Mouse (Mus musculus) stomach, embryonic 15.5 days (tissue): ENCODE measurements around the gene Ppp1r21. TPM values are rescaled to one million over a fixed set of nuclear protein-coding genes. Genes with fewer than 3 reads are reported as not detected.

ENCODE experiments used
- ATAC-seq: fragments of 200-750 bp; cut with Nextera tagmentation; 2 replicates; pipeline ENCODE4 v1.8.0; 2017; ENCODE audit warnings: low read depth, moderate number of reproducible peaks, moderate TSS enrichment; ENCODE audit not compliant: insufficient read depth, low FRiP score
- H3K27ac ChIP-seq: fragments of 300-500 bp; sonication (generic); 2 replicates; pipeline ENCODE4 v1.5.1; 2015; ENCODE audit warnings: mild to moderate bottlenecking, inconsistent platforms
- H3K27me3 ChIP-seq: fragments of 300-500 bp; sonication (generic); replicated peaks from 2 replicates; pipeline ENCODE4 v1.6.1; 2015; ENCODE audit warnings: inconsistent platforms
- H3K36me3 ChIP-seq: fragments of 300-500 bp; sonication (generic); 2 replicates; pipeline ENCODE4 v1.6.1; 2015; ENCODE audit warnings: inconsistent platforms
- H3K4me1 ChIP-seq: fragments of 300-500 bp; sonication (generic); 2 replicates; pipeline ENCODE4 v1.6.1; 2015; ENCODE audit warnings: inconsistent platforms
- H3K4me2 ChIP-seq: fragments of 300-500 bp; sonication (generic); 2 replicates; pipeline ENCODE4 v1.6.1; 2015; ENCODE audit warnings: mild to moderate bottlenecking, inconsistent platforms
- H3K4me3 ChIP-seq: fragments of 300-500 bp; sonication (generic); replicated peaks from 2 replicates; pipeline ENCODE4 v1.5.1; 2015; ENCODE audit warnings: inconsistent platforms
- H3K9ac ChIP-seq: fragments of 300-500 bp; sonication (generic); 2 replicates; pipeline ENCODE4 v1.6.1; 2015; ENCODE audit warnings: inconsistent platforms
- H3K9me3 ChIP-seq: fragments of 300-500 bp; sonication (generic); 2 replicates; pipeline ENCODE4 v1.6.1; 2016; ENCODE audit warnings: inconsistent platforms
- WGBS: fragments of 180-500 bp; shearing (Covaris S2); methylation state at CpG from one replicate; pipeline ENCODE4 v1.1.7; 2015; 5-methylcytosine and 5-hydroxymethylcytosine counted together
- polyA plus RNA-seq: library from polyadenylated mRNA; unstranded; fragments of >200 nt; fragmentation: Nextera tagmentation; extraction: Ambion mirVana; gene quantifications from 2 replicates; pipeline ENCODE4 v1.2.1, GENCODE M21; 2015

The Ppp1r21 gene
- 21.4 and 21.7 TPM in 2 replicates for polyA plus RNA-seq

- peaks cover 10% of the 10 kb centered on the region for H3K4me1 ChIP-seq
- peak; percentile 95 for ATAC-seq
- H3K27ac ChIP-seq = peak within 1 kb of the TSS; percentile 82
- no peaks in the 10 kb centered on the region for H3K27me3 ChIP-seq
- peak within 1 kb of the TSS; percentile 39; the same call in 1 of the 2 replicates for H3K9ac ChIP-seq
- peak within 1 kb of the TSS; percentile 68 for H3K4me3 ChIP-seq
- WGBS = 6% methylated on average over 48 of the region's 49 CpGs
- H3K9me3 ChIP-seq = no peaks in the 10 kb centered on the region
- no peaks in the 10 kb centered on the region for H3K36me3 ChIP-seq
- H3K4me2 ChIP-seq = peak within 1 kb of the TSS; percentile 73
Observed at GRCm38 (mm10) chr17:88529519-88530235, at the start of gene Ppp1r21. Gene Ppp1r21 (plus strand): TSS chr17:88530118.

- Histone ChIP-seq H3K9me3 (no peaks in the 10 kb centered on the region), H3K4me2 (no peak overlapping the region), H3K27ac (no peak overlapping the region), H3K4me3 (no peak overlapping the region), H3K27me3 (no peaks in the 10 kb centered on the region), H3K36me3 (peaks cover 5% of the 10 kb centered on the region; the same call in 1 of the 2 replicates), H3K4me1 (no peaks in the 10 kb centered on the region), H3K9ac (no peak overlapping the region)
- ATAC-seq = no peak
- WGBS = 85% methylated on average over 10 of the region's 10 CpGs
Observed at GRCm38 (mm10) chr17:88480369-88480768, 49.5 kb upstream of the Ppp1r21 start.

DNA sequence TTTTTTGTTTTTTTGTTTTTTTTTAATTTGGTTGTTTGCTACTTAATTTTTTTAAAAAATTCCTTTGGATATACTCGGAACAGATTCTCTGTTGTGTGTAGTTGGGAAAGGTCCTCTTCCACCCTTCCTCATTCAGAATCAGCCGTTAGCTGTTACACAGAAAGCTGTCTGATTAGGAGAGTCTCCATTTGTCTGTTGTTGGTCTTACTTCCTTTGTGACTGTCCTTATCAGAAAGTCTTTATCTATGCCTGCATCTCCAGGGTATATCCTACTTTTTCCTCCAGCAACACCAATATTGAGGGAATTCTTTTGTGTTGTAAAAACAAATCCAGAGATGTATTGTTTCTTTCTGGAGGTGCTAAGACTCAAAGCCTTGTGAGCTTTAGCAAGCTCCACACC lies 48.9 kb upstream of the Ppp1r21 start:
- no peak for ATAC-seq
- Histone ChIP-seq H3K27me3 (no peaks in the 10 kb centered on the region), H3K4me1 (no peaks in the 10 kb centered on the region), H3K4me2 (no peak overlapping the region), H3K27ac (no peak overlapping the region), H3K36me3 (peaks cover 5% of the 10 kb centered on the region; the same call in 1 of the 2 replicates), H3K9ac (no peak overlapping the region), H3K4me3 (no peak overlapping the region), H3K9me3 (no peaks in the 10 kb centered on the region)
- 77% methylated on average over 2 of the region's 2 CpGs for WGBS

DNA sequence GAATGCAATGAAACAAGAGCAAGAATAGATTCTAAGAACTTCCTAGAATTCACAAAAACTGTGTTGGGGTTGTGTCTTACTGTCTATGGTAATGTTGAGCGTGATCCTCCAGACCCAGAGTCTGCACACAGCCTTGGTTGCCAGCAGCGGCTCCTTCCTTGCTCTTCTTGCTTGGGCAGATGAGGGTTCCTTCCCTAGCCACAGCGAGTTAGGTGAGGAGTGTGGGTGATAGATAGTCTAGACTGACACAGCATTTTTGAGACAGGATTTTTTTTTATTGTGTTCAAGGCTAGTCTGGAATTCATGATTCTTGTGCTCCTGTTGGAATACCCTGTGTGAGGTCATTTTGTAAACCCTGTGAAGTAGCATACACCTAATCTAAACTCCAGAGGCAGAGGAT lies 48.3 kb upstream of the Ppp1r21 start:
- Histone ChIP-seq H3K9ac (no peak overlapping the region), H3K36me3 (peaks cover 8% of the 10 kb centered on the region; the same call in 1 of the 2 replicates), H3K9me3 (no peaks in the 10 kb centered on the region), H3K27me3 (no peaks in the 10 kb centered on the region), H3K27ac (no peak overlapping the region), H3K4me3 (no peak overlapping the region), H3K4me1 (no peaks in the 10 kb centered on the region), H3K4me2 (no peak overlapping the region)
- ATAC-seq = no peak
- WGBS = 89% methylated on average over 3 of the region's 3 CpGs

DNA sequence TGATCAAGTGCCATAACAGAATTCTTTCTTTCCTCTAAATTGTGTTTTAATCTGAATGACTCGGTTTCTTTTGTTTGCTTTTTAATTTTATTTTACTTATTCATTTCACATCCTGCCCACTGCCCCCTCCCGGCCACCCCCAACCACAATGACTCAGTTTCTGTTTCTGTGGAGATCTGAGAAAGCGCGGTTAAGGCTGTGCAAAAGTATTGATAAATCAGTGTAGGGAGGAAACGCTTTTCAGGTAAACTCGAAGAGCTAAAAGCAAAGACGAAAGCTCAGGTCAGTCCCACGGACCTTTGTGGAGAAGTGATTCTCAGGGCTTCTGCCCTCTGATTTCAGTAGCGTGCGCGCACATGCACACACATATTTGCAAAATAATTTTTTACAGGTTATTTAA lies 45.4 kb upstream of the Ppp1r21 start:
- Histone ChIP-seq H3K9me3 (no peaks in the 10 kb centered on the region), H3K36me3 (0 out of 2 replicates have a peak, but pooled peaks cover 7% of the 10 kb centered on the region), H3K9ac (no peak overlapping the region), H3K4me2 (no peak overlapping the region), H3K27ac (no peak overlapping the region), H3K4me3 (no peak overlapping the region), H3K4me1 (no peaks in the 10 kb centered on the region), H3K27me3 (no peaks in the 10 kb centered on the region)
- 83% methylated on average over 11 of the region's 11 CpGs for WGBS
- no peak for ATAC-seq

GRCm38 (mm10) chr17:88484951-88485350 lies 45.0 kb upstream of the Ppp1r21 start:
- Histone ChIP-seq H3K4me1 (no peaks in the 10 kb centered on the region), H3K4me3 (no peak overlapping the region), H3K9ac (no peak overlapping the region), H3K9me3 (no peaks in the 10 kb centered on the region), H3K27ac (no peak overlapping the region), H3K4me2 (no peak overlapping the region), H3K27me3 (no peaks in the 10 kb centered on the region), H3K36me3 (0 out of 2 replicates have a peak, but pooled peaks cover 7% of the 10 kb centered on the region)
- no peak for ATAC-seq
- 84% methylated on average over 1 of the region's 1 CpGs for WGBS

- H3K27ac ChIP-seq = no peak overlapping the region
- no peak overlapping the region for H3K4me3 ChIP-seq
- H3K4me2 ChIP-seq = no peak overlapping the region
- H3K4me1 ChIP-seq = no peaks in the 10 kb centered on the region
- peaks cover 9% of the 10 kb centered on the region; the same call in 1 of the 2 replicates for H3K36me3 ChIP-seq
- H3K9ac ChIP-seq = no peak overlapping the region
- no peak for ATAC-seq
- 91% methylated on average over 10 of the region's 10 CpGs for WGBS
- H3K27me3 ChIP-seq = no peaks in the 10 kb centered on the region
- no peaks in the 10 kb centered on the region for H3K9me3 ChIP-seq
Observed at GRCm38 (mm10) chr17:88490546-88490945, 39.4 kb upstream of the Ppp1r21 start.

DNA sequence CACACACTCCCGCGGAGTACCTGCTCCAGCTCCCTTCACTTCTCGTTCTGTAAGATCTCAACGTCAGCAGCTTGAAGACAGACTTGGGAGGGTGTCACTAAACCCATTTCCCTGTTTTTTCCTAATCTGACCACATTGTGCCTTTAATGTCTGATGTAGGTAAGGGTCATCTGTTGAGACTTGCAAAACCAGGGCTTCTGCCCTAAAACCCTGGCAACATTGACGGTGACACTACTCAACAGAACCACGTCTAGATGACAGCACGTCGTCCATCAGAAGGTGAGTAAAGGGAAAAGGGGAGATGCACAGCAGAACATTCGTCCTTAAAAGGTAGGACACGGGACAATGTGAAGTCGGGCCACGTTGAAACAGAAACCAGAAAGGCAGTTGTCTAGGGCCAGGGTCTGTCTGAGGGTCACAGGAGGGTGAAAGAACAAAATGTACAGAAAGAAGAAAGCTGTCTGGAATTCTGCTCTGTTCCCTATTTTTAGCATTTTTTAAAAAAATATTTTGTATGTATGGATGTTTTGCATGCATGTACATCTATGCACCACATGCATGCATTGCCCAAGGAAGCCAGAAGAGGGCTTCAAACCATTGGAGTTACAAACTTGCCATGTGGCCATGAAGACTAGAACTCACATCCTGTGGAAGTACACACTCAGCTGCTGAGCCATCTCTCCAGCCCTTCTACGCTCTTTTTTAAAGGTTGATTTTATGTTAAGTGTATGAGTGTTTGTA lies 38.4 kb upstream of the Ppp1r21 start:
- Histone ChIP-seq H3K4me3 (no peak overlapping the region), H3K36me3 (peaks cover 6% of the 10 kb centered on the region; the same call in 1 of the 2 replicates), H3K4me1 (no peaks in the 10 kb centered on the region), H3K4me2 (no peak overlapping the region), H3K9ac (no peak overlapping the region), H3K27me3 (no peaks in the 10 kb centered on the region), H3K9me3 (no peaks in the 10 kb centered on the region), H3K27ac (no peak overlapping the region)
- WGBS = 93% methylated on average over 13 of the region's 13 CpGs
- ATAC-seq = no peak

DNA sequence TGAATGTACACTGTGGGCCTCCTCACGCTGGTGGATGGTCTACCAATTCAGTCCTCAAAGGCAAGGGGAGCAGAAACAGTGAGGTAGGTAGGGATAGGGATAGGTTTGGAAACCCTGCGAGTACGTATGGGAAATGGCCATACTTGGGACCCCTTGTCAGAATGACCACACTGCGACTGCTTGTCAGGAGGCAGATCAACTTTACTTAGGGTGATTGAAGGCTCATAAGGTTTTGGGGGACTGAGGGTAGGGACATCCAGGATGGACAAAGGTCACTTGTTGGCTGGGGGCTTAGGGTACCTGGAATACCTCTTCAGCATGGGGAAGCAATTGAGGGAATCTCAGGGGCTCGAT lies 37.8 kb upstream of the Ppp1r21 start:
- H3K4me2 ChIP-seq = no peak overlapping the region
- no peak overlapping the region for H3K4me3 ChIP-seq
- no peaks in the 10 kb centered on the region for H3K4me1 ChIP-seq
- H3K9me3 ChIP-seq = no peaks in the 10 kb centered on the region
- H3K36me3 ChIP-seq = peaks cover 4% of the 10 kb centered on the region; the same call in 1 of the 2 replicates
- H3K9ac ChIP-seq = no peak overlapping the region
- no peak overlapping the region for H3K27ac ChIP-seq
- ATAC-seq = no peak
- 96% methylated on average over 5 of the region's 5 CpGs for WGBS
- no peaks in the 10 kb centered on the region for H3K27me3 ChIP-seq

GRCm38 (mm10) chr17:88493551-88493950 lies 36.4 kb upstream of the Ppp1r21 start:
- 81% methylated on average over 9 of the region's 9 CpGs for WGBS
- Histone ChIP-seq H3K4me1 (no peaks in the 10 kb centered on the region), H3K27me3 (no peaks in the 10 kb centered on the region), H3K9ac (no peak overlapping the region), H3K4me3 (no peak overlapping the region), H3K4me2 (no peak overlapping the region), H3K36me3 (peaks cover 4% of the 10 kb centered on the region; the same call in 1 of the 2 replicates), H3K27ac (no peak overlapping the region), H3K9me3 (no peaks in the 10 kb centered on the region)
- ATAC-seq = no peak

GRCm38 (mm10) chr17:88494121-88494771 lies 35.7 kb upstream of the Ppp1r21 start:
- ATAC-seq = no peak
- no peaks in the 10 kb centered on the region for H3K4me1 ChIP-seq
- 75% methylated on average over 14 of the region's 14 CpGs for WGBS

DNA sequence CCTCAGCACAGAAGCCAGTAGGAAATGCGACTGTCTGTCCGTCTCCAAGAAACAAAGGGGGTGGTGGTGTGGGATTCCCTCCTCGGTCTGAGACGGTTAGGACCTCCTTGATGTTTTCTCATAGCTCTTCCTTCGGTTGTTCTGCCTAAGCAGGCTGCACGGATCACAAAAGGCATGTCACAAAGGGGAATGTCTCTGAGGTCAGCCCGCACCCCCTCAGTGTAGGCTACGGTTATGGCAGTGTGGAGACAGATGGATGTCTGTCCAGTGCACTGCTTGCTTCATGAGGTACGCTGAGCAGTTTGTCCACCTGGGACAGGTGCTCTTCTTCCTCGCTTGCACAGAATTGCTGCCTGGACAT lies 35.2 kb upstream of the Ppp1r21 start:
- H3K27ac ChIP-seq = no peak overlapping the region
- no peaks in the 10 kb centered on the region for H3K9me3 ChIP-seq
- no peak overlapping the region for H3K4me3 ChIP-seq
- ATAC-seq = no peak
- peaks cover 4% of the 10 kb centered on the region; the same call in 1 of the 2 replicates for H3K36me3 ChIP-seq
- H3K4me1 ChIP-seq = no peaks in the 10 kb centered on the region
- no peaks in the 10 kb centered on the region for H3K27me3 ChIP-seq
- WGBS = 74% methylated on average over 10 of the region's 10 CpGs
- no peak overlapping the region for H3K4me2 ChIP-seq
- H3K9ac ChIP-seq = no peak overlapping the region

More at GRCm38 (mm10) chr17:88494121-88494771, 35.7 kb upstream of the Ppp1r21 start:
- no peaks in the 10 kb centered on the region for H3K9me3 ChIP-seq
- no peak overlapping the region for H3K4me2 ChIP-seq
- H3K27ac ChIP-seq = no peak overlapping the region
- no peak overlapping the region for H3K4me3 ChIP-seq
- no peak overlapping the region for H3K9ac ChIP-seq
- H3K36me3 ChIP-seq = peaks cover 4% of the 10 kb centered on the region; the same call in 1 of the 2 replicates
- H3K27me3 ChIP-seq = no peaks in the 10 kb centered on the region
